Mouse (Mus musculus): Measurements from ENCODE around the gene Rcbtb2.

DNA sequence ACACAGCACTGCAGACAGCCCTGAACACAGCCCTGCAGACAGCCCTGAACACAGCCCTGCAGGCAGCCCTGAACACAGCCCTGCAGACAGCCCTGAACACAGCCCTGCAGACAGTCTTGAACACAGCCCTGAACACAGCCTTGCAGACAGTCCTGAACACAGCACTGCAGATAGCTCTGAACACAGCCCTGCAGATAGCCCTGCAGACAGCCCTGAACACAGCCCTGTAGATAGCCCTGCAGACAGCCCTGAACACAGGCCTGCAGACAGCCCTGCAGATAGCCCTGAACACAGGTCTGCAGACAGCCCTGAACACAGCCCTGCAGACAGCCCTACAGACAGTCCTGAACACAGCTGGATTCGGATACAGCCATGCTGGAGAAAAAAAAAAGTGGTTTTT, 52.2 kb downstream of the Rcbtb2 start:
- TF ChIP-seq CTCF (IDR thresholded peaks at IDR 0.05; ENCODE audit: borderline replicate concordance, extremely low read depth, insufficient read depth, insufficient read length) (no peak), POLR2A (IDR thresholded peaks at IDR 0.05; ENCODE audit: borderline replicate concordance, extremely low read depth, insufficient read depth, insufficient read length, poor library complexity, severe bottlenecking) (no peak)
